ENCODE assay signal across 16 mouse cellular contexts in the genomic region with DNA sequence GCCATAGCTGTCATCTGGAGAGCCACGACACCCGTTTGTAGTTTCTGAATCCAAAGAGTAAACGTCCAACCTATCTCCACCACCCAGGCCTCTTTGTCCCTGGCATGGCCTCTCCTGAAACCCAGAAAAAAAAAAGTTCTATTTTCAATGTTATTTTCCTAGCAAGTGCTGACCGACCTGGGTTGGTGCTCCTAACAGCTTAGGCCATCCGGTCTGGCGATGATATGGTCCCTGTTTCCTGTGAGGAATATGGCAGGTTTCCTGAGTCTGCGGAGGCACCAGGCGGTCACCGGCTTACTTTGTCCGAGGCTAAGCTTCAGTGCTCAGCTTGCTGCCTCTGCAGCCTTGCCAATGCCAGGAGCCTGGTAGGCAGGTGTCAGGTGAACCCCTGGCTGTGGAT.
A peak's percentile ranks its signal among the peaks of the same experiment; 100 is the strongest.
DNase-seq lines count a peak whose midpoint lies in the region; ATAC-seq and TF ChIP-seq lines count a peak whose summit lies in the region.
"Had no signal": no experiment of that assay in that cellular context is flagged by ENCODE, and none has a peak within 500 bp of the region (broad histone marks: within the 10 kb centered on the region; RNA-seq: fewer than 3 reads in every experiment).

No protein-coding gene starts in this region.

- no peaks in the 10 kb centered on the region for H3K36me3 ChIP-seq in kidney, adult 2 months (ENCODE audit: control insufficient read depth, insufficient read depth, low read length)
- no peaks in the 10 kb centered on the region for H3K36me3 ChIP-seq in lung, embryonic 14.5 days (ENCODE audit: insufficient read depth)
- H3K36me3 ChIP-seq: heart, embryonic 15.5 days had no signal

- H3K9ac ChIP-seq in lung, embryonic 14.5 days: no peak overlapping the region
- H3K9ac ChIP-seq: heart, embryonic 15.5 days; hindbrain, embryonic 14.5 days; limb, embryonic 13.5 days had no signal

- H3K27me3 ChIP-seq in kidney, adult 2 months (replicated peaks; ENCODE audit: control insufficient read depth, insufficient read depth, low read length): no peaks in the 10 kb centered on the region
- H3K27me3 ChIP-seq in lung, embryonic 14.5 days (ENCODE audit: insufficient read depth, low read length): no peaks in the 10 kb centered on the region
- H3K27me3 ChIP-seq: heart, embryonic 15.5 days; limb, embryonic 13.5 days; Patski had no signal

- no peak overlapping the region for H3K27ac ChIP-seq in kidney, adult 2 months (ENCODE audit: insufficient read depth, low read depth, low read length)
- no peak overlapping the region for H3K27ac ChIP-seq in lung, embryonic 14.5 days (ENCODE audit: low read depth)
- H3K27ac ChIP-seq: heart, embryonic 15.5 days; hindbrain, embryonic 14.5 days; limb, embryonic 13.5 days had no signal

- TF ChIP-seq CTCF in kidney, adult 2 months (conservative IDR thresholded peaks at IDR 0.05; ENCODE audit: insufficient read depth, insufficient read length, low read depth, low read length): no peak
- no peak for TF ChIP-seq CTCF in lung, embryonic 14.5 days (IDR thresholded peaks at IDR 0.05; ENCODE audit: low read depth)
- no peak for TF ChIP-seq CTCF in lung, adult 2 months (IDR thresholded peaks at IDR 0.05; ENCODE audit: insufficient read depth, low read length)

- no peak overlapping the region for H3K4me2 ChIP-seq in lung, embryonic 14.5 days
- H3K4me2 ChIP-seq: heart, embryonic 15.5 days; hindbrain, embryonic 14.5 days; limb, embryonic 13.5 days had no signal

- no peak for TF ChIP-seq POLR2A in kidney, adult 2 months (IDR thresholded peaks at IDR 0.05; ENCODE audit: low read depth, low read length)
- TF ChIP-seq POLR2A in lung, adult 2 months (IDR thresholded peaks at IDR 0.05; ENCODE audit: borderline replicate concordance, extremely low read depth, low read depth, low read length): no peak

- 65% methylated on average over 10 of the region's 10 CpGs for WGBS in kidney, adult 2 months
- WGBS in lung, embryonic 14.5 days: 77% methylated on average over 10 of the region's 10 CpGs
- WGBS in lung, adult 2 months: 58% methylated on average over 10 of the region's 10 CpGs

- peak; percentile 30 for DNase-seq in cerebellum, adult 8-10 months
- no peak for DNase-seq in cerebellum, postnatal 14 days
- DNase-seq in kidney, adult 2 months: peak; percentile 40
- DNase-seq in kidney, adult 11 months: no peak
- DNase-seq in lung, embryonic 14.5 days: peak; percentile 27
- DNase-seq in lung, adult 2 months: no peak
- DNase-seq in left cerebral cortex, adult 11 months (ENCODE audit: low spot score): no peak
- DNase-seq: gastrocnemius, postnatal 10 days; right cerebral cortex, postnatal 14 days; thymus, postnatal 25 days had no signal

- peaks cover 23% of the 10 kb centered on the region for H3K4me1 ChIP-seq in kidney, adult 2 months (ENCODE audit: control insufficient read depth, insufficient read depth, low read length)
- H3K4me1 ChIP-seq in lung, embryonic 14.5 days (ENCODE audit: insufficient read depth): no peaks in the 10 kb centered on the region
- peaks cover 7% of the 10 kb centered on the region; the same call in 1 of the 2 replicates for H3K4me1 ChIP-seq in lung, adult 2 months (ENCODE audit: control insufficient read depth, insufficient read depth, low read length)

- H3K4me3 ChIP-seq in kidney, adult 2 months (ENCODE audit: insufficient read depth, low read depth, low read length): no peak overlapping the region
- no peak overlapping the region for H3K4me3 ChIP-seq in lung, embryonic 14.5 days (ENCODE audit: low read depth, low read length)
- H3K4me3 ChIP-seq in lung, adult 2 months (replicated peaks; ENCODE audit: extremely low read depth, low read depth, low read length): no peak overlapping the region
- H3K4me3 ChIP-seq: heart, embryonic 15.5 days; limb, embryonic 13.5 days had no signal

- ATAC-seq in lung, embryonic 14.5 days (ENCODE audit: insufficient read depth): no peak
- 0 out of 2 replicates have a peak, but pooled peaks have one; percentile 22 for ATAC-seq in erythroblast, adult 5-6 weeks (replicated peaks; ENCODE audit: low FRiP score, poor library complexity, severe bottlenecking)
- ATAC-seq: intestine, postnatal 0 days had no signal

- H3K9me3 ChIP-seq in lung, embryonic 14.5 days (ENCODE audit: low read depth, low read length): no peaks in the 10 kb centered on the region
- H3K9me3 ChIP-seq: heart, embryonic 15.5 days; limb, embryonic 13.5 days had no signal

Comparison
In these comparisons a context has a peak if more than half of its experiments do, and no peak if none do; other contexts are left out.
1. DNase-seq: peak in cerebellum, adult 8-10 months (single experiment), kidney, adult 2 months (single experiment) and lung, embryonic 14.5 days (single experiment); none in cerebellum, postnatal 14 days (0 of 2), kidney, adult 11 months (single experiment), lung, adult 2 months (single experiment) and left cerebral cortex, adult 11 months (single experiment).